Mouse (Mus musculus) brain, embryonic 14.5 days (tissue): ENCODE results near the gene Pitpnc1.
A peak's percentile ranks its signal among the peaks of the same experiment; 100 is the strongest.

Experiments
- CTCF ChIP-seq: fragments of 200-500 bp; IDR thresholded peaks from 2 replicates; pipeline ENCODE4 v1.5.1; 2012; ENCODE audit warnings: inconsistent platforms, mild to moderate bottlenecking, moderate library complexity, borderline replicate concordance; ENCODE audit not compliant: insufficient read depth, insufficient read length; ENCODE audit errors: extremely low read depth
- POLR2A ChIP-seq: fragments of 200-500 bp; IDR thresholded peaks from 2 replicates; pipeline ENCODE4 v1.6.1; 2012; ENCODE audit warnings: mild to moderate bottlenecking, inconsistent platforms, borderline replicate concordance; ENCODE audit not compliant: poor library complexity, insufficient read depth, insufficient read length, severe bottlenecking; ENCODE audit errors: extremely low read depth

GRCm38 (mm10) chr11:107470521-107471041 is at the start of gene Pitpnc1:
- TF ChIP-seq CTCF (no peak), POLR2A (peak; percentile 88)
